Mouse (Mus musculus) right cerebral cortex, postnatal 25 days (tissue): Measurements from ENCODE around the gene Crat.
"Not testable (repeated sequence)": the region's sequence is repeated elsewhere in the genome, so short reads cannot be mapped to it uniquely, and the experiment has no call there.

Experiments
- DNase-seq: peaks from one replicate; pipeline ENCODE4 v3.0.0; 2022

Gene Crat

DNA sequence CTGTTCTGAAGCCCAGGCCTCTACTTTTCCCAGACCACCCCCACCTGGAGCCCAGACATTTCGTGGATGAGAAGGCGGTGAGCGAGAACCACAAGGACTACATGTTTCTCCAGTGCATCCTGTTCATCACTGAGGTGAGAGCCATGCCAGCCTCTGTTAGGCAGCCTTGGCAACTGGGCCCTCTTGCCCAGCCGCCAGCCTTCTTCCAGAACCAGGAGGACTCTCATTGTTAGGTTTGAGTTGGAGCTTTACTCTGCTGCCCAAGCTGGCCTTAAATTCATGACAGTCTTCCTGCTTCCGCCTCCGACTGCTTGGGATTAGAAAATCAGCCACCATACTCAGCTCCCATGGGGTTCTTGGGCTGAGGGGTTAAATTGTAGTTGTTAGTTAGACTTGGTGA lies 24.0 kb upstream of the Crat start:
- DNase-seq = no peak

DNA sequence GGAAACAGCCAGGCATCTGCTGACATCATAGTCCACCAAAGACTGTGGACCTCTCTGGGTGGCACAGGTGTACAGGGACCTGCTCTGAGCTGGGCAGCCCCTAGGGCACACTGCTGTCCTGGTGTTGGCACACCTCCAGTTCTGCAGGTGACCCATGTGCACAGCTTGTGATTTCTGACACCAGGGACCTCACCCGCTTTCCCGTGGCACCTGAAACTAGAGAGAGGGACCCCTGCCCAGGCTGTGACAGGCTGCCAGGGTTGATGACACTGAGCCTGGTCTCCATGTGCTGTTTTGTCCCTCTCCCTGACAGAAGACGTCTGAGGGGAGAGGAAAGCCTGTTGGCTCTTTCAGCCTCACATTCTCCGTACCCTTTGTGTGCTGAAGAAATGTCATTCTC lies 22.2 kb upstream of the Crat start:
- no peak for DNase-seq

DNA sequence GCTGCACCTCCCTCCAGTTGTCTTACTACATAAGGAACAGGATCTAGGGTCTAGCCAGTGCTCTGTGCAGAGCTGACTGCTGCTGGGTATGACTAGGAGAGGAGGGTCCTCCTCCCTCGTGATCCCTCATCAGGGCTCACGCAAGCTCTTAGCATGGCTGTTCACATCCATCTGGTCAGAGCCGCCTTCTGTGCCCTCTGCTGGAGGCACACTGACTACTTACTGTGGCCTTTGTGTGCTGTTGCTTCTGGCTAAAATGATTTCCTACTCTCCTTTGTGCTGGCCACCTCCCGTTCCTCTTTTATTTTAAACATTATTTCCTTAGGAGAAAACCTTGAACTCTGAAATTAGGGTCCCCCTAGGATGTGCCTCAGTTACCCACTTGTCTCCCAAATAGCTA lies 21.2 kb upstream of the Crat start:
- no peak for DNase-seq

DNA sequence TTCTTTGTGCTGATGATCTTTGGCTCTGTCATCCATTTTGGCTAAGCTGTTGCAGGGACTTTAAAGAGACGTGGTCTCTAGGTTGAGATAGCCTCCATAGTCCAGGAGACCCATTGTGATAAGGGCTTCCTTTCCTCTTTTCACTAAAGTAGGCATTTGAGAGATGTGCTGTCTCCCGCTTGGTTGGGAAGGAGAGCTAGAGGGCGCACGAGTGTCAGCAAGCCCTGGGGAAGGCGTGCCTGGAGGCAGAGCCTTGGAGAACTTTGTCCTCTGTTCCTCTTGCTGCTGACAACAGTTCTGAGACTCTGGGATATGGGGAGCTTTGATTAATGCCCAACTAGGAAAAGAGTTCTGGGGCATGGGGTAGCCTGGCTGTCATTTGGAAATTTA lies 20.5 kb upstream of the Crat start:
- no peak for DNase-seq

DNA sequence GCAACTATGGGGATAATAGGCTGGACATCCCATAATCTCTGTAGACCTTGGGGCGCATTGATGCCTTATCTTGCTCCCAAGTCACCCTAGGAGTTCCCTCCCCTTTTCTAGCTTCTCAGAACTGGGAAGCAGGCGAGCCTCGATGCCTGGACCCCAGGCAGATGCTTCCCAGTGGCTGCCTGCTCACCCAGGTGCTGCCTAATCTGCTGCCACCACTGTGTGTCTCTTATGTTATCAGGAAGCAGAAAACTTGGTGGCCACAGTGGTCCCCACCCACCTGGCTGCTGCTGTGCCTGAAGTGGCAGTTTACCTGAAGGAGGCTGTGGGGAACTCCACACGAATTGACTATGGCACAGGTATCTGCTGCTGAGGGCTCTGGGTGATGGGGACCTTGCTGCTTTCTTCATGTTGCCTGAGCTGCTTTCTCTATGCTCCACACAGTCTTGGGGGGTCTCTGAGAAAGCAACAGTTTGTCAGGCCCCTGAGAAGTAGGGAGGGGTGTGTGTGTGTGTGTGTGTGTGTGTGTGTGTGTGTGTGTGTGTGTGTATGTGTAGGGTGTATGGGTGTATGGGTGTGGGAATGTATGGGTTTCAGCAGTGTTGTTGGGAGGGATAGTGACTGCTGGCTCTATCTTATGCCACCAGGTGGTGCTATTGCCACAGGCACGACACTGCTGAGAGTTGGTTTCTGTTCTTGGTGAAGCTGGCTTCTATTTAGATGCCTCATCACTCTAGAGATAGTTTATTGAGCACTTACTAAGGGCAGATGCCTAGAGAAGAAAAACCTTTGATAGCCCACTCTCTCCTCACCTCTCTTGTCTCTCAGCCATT lies 19.9 kb upstream of the Crat start:
- DNase-seq = peak; percentile 66

DNA sequence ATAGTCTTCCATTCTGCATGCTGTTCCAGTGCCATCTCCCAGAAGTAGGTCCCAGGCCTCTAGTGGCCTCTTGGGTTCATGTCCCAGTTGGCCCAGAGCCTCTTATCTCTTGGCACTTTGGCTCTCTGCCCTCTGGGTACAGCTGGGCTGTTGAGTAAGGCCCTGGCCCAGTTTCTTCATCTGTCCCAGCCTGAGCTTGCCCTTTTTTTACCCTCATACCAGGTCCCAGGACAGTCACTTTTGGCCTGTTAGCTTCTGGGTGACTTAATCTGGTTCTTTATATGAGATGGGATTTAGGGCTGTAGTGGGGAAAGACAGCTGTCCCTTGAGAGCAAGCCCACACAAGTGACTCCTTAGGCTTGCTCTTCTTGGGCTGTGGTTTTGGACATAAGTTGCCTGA lies 13.5 kb upstream of the Crat start:
- no peak for DNase-seq

DNA sequence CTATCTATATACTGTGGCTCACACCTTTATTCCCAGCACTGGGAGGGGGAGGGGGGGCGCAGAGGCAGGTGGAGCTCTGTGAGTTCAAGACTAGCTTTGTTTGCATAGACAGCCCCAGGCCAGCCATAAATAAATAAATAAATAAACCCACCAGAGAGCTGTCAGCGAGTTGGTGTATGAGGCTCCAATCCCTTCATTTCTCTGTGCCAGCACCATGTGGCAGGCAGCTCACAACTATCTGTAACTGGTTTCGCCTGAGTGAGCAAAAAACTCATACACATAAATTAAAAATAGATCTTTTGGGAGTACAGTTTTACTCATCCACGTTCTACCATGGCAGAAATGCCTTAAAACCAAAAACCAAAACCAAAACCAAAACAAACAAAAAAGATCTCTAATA lies 5.8 kb upstream of the Crat start:
- no peak for DNase-seq

DNA sequence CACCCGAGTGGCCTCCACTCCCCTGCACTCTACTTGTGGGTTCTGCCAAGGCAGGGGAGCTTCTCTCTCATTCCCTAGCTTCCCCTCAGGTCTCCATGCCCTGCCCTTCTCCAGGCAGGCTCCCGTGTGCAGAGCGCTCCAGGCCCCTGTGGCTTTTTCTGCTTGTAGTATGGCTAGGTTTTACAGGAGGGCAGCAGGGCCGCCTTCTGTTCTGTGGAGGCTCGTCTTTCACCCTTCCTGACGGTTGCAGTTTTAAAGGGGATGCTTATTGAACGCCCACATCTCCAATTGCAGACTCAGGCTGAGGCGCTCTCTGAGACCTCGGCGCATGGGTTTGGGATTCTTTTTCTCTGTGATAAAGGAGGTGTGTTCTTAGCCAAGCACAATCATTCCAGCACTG lies 3.5 kb upstream of the Crat start:
- DNase-seq = no peak

DNA sequence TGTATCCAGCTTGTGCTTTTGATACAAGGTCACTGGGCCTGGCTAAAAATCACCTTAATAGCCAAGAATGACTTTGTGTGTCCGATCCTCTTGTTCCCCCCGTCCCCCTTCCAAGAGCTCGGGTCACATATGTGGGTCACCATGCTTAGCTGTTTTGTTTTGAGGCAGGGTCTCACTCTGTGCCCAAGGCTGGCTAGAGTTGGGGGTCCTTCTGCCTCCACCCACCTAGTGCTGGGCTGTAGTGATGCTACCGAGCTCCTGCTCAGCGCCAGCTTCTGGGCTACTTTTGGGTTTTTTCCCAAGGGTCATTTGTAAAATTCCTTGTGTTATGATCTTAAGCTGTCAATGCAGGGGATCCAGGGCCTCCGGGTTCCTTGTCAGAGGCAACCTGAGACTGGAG lies 2.6 kb upstream of the Crat start:
- DNase-seq = no peak

DNA sequence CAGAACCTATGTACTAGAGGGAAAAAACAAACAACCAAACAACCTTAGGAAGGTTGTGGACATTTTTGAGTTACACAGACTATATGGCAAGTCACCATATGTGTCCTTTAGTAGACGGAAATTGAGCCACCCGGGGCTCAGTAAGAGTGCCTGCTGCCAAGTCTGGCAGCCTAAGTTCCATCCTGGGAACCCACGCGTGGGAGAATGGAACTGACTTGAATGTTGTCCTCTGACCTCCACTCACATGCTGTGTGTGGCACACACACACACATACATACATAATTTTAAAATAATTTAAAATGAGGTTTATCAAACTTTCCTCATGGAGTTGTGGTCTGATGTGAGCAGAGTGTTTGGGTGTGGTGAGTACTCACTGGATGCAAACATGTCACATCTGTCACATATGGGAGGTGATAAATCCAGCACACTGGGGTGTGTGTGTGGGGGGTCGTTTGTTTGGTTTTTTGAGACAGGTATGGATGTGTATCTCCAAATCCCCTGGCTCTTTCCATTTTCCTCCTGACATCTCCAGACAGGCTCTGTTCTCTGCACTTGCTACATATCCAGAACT lies 2.1 kb upstream of the Crat start:
- DNase-seq = no peak

DNA sequence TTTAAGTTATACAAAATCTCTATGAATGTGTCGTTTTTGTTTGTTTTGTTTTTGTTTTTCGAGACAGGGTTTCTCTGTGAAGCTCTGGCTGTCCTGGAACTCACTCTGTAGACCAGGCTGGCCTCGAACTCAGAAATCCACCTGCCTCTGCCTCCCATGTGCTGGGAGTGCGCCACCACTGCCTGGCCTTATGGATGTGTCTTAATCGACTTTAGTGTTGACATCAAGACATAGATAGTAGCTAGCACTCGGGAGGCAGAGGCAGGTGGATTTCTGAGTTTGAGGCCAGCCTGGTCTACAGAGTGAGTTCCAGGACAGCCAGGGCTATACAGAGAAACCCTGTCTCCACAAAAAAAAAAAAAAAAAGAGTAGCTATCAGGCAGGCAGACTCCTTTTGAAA lies 1.5 kb upstream of the Crat start:
- not testable (repeated sequence) for DNase-seq

DNA sequence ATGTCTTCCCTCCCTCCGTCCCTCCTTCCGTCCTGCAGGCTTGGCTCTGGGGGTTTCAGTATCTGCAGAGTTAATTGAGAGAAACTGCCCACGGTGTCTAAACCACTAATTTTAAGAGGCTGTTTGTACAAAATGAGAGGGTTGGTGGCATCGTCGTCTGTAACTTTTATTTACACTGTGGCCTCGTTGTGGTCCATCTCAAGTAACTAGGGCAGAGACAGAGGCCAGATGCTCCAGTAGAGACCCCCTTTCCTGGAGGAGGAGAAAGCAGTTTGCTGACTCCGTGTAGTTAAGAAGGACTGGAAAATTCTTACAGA lies 994 bp upstream of the Crat start:
- DNase-seq = no peak

DNA sequence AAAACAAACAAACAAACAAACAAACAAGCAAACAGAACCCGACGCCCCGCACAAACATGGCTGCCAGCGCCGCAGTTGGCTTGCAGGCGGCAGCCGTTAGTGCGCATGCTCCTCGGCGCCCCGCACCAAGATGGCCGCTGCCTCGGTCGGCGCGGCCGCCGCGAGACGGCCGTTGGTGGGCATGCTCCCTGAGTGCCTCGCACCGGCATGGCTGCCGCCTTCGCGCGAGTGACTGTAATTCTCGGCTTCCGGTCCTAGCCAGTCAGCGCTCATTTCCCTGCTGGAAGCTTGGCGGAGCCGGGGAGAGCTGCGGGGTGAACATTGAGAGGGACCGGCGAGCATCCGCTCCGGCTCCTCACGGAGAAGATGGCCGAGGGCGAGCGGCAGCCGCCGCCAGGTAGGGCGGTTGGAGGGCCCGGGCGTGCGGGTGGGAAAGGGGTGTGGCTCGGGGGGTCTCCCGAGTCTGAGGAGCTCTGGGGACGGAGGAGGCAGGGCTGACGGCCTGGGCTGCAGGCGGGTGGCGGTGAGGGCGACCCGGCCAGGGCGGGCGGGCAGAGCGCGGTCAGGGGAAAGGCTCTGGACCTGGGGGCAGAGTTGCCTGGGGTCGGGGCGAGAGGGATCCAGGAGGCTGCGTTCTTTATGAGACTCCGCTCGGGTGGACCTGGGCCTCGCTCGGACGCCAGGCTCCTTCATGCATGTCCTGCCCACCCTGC lies 479 bp upstream of the Crat start, which contains the start of gene Ptpa:
Ptpa (plus strand) TSS at position 104 of the 713 bp plus-strand sequence.
- peak; percentile 94 for DNase-seq

DNA sequence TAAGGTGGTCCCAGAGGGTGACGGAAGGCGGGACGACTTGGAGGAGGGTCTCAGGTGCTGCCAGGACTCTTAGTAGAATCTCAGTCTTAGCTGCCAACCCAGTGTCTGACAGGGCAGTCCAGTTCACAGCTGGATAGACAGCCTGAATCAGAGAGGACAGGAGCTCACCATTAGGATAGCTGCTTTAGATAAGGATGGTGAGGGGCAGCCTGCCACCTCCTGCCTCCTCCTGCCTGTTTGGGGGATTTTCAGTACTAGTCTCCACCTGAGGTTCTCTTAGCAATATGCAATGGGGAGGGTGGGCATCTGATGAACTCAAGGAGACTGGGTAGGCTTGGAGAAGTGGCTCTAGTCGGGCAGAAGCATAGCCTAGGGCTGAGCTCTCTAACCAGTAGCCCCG lies 932 bp downstream of the Crat start:
- no peak for DNase-seq

DNA sequence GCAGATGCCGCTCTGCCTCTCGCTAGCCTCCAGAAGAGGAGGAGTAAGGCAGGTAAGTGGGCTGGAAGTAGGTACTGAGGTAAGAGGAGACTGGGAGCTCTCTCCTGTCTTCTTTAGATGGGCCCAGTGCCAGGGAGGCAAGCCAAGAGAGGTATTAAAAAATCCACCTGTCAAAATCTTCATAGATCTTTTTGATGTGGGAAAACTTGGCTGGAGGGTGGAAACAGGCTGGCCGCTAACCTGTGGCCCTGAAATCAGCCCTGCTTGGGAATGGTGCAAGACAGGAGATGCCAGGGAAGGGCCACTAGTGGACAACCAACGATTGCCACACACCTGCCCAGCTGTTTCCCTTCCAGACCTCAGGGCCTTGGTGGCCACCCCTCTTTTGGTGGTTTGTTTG lies 1.5 kb downstream of the Crat start:
- no peak for DNase-seq

DNA sequence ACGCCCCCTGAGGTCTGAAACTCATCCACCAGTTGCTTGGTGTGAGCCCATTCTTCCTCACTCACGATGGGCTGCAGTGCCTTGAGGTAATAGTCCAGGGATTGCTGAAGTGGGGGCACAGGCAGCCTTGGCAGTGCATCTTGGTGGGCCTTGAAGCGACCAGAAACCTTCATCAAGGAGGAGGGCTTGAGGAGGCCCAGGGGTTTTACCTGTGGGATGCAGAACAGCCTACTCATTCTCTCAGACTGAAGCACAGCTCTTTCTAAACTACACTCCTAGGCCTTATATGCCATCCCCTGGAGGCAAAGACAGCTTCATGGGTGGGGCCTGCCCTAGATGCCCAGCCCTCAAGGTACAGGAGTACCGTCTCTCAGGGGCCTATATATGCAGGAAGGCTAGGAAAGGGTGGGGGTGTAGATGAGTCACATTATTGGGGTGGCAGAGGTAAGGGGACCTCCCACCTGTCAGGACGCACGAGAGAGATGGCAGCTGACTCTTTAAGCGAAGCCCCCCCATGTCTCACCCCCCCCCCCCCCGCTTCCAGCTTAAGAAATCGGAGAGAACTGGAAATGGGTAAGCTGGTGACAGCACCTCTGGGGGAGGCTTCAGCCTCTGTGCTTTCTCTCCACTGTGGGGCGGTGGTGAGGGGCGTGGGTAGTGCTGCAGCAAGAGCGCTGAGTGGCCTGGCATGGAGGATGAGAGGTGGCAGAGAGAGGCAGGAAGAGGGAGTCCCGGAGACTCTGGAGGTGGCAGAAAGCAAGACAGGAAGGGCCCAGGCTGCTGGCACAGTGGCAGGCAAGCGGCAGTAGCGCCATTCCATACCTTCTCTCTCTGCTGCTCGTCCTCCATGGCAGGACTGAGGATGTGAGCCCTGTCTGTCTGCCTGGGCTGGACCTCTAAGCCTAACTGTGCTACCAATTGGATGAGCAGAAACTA lies 2.3 kb downstream of the Crat start:
- DNase-seq = peak; percentile 65

DNA sequence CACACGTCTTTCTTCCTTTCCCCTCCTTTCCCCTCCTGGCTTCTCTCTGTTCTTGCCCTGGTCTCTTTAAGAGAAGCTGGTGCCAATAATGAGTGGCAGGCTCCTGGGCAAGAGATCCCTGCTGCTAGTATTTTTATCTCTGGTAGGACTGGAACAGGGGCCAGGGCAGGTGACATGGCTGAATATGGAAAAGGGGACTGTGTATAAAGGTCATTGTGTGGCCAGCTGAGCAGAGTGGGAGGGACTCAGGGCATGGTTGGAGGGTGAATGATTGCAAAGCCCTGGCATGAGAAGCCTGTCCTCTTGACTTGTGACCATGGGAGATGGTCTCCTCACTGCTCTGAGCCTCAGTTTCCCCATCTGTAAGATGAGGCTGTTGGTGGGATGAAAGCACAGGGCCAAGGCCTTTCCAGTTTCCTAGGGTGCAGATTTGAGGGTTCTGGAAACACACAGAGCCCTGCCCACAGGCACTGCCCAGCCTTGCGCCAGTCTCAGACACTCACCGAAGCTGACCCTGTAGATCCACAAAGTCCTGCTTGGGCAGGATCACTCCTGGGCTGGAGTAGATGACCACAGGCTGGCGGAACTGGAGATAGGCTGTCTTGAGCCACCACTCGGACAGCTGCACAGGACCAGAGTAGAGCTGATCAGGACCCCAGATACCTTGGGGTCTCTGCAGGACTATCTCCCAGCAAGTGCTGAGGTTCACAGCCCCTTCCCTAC lies 6.0 kb downstream of the Crat start:
- DNase-seq = no peak

DNA sequence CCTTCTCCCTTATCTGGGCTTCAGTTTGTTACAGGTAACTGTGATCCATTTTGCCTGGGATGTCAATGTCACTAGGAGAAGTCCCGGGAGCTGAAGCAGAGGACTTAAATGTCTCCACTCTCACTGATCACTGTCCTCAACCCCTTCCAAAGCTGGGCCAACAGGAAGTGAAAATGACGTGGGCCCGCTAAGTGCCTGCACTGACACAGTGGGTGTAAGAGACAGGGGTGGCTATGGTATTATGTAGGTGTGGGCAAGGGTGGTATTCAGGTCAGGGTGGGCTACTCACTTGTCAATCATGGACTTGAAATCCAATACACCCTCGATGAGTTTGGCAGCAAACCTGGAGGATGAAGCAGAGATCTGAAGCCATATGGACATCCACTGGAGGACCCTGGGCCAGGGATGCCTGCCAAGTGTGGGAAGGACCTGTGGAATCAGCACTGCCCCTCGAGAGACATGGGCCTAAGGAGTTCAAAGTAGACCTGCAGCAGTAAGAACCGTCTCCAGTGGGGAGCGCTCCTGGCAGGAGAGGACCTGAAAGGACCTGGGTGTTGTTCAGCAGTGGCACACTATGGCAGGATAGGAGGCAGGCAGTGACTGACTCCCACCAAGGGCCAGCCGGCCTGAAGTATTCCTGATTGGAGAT lies 7.0 kb downstream of the Crat start:
- no peak for DNase-seq

DNA sequence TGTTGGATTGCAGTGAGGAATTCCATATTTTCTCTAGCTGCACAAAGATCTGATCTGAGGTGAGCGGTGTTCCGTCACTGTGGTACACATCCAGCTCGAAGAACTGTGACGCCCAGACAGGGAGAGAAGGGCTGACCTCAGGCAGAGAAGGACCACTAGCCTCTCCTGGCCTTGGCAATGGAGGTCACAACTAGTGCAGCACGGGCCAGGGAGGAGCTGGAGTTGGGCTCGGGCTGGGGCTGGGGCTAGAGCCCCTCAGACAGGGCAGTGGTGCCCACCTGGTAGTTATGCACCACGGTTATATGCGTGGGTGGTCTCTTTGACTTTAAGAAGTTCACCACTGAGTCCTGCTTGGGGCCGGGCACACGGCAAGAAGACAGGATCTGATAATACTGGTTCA lies 7.8 kb downstream of the Crat start:
- no peak for DNase-seq

DNA sequence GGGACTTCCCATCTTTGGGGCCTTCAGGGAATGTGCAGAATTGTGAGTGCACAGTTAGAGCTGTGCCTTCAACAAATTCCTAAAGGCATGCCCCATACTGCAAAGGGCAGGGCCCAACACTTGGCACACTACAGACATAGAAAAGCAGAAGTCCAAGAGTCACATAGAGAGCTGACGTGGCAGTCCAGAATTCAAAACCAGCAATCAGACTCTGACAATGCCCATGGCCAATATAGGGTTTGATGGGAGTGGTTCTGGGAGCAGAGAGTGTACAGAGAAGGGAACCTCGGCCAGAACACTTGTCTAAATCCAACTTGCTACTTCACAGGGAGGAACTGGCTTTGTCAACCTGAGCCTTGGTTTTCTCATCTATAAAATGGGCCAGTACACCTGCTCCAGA lies 8.4 kb downstream of the Crat start:
- no peak for DNase-seq

DNA sequence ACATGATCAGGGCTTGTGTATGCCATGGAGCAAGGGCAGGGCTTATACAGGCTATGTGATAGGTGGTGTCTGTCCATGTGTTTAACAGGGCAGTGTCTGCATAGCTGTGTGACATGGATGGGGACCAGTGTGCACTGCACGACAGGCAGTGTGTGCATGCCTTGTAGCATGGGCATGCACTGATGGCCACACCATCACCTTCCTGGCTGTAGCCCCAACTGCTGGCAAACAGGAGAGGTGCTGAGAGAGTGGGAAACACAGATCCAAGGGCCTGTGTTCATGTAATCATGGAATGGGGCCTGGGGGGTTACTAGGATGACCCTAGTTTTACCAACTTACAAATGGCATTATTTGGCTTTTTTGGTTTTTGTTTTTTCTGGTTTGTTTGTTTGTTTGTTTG lies 11.7 kb downstream of the Crat start:
- DNase-seq = no peak

DNA sequence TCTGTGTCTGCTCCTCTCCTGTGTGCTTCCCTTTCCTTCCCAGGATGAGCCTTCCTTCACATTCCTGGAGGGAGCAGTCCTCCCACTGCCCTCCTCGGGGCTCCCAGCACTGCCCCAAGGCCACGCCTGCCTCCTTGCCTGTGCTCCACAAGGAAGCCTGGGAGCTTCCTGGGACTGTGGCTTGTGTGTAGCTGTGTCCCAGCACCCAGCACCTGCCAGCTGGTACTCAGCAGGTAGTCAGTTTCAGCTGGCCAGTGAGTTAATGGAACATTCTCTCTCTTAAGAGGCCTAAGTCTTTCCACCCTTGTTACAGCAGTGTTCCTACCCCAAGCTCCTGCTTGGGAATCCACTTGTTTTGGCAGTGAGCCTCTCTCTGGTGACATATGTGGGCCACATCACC lies 12.8 kb downstream of the Crat start:
- no peak for DNase-seq
